Mouse (Mus musculus) layer of hippocampus, adult 2 months (tissue): ENCODE data around the gene Gm49383. TPM values are rescaled to one million over a fixed set of nuclear protein-coding genes. Genes with fewer than 3 reads are reported as not detected.
A peak's percentile ranks its signal among the peaks of the same experiment; 100 is the strongest.
"Not testable (repeated sequence)": the region's sequence is repeated elsewhere in the genome, so short reads cannot be mapped to it uniquely, and the experiment has no call there.

Source experiments
- DNase-seq, 2 experiments: peaks; one replicate each; pipeline ENCODE4 v3.0.0; 2022; ENCODE audit warnings: low spot score in 2 of 2
- H3K27ac ChIP-seq: fragments of 200-600 bp; 2 replicates; pipeline ENCODE4 v1.8.1; 2022
- H3K4me3 ChIP-seq: fragments of 200-600 bp; 2 replicates; pipeline ENCODE4 v1.8.1; 2022; ENCODE audit warnings: mild to moderate bottlenecking
- CTCF ChIP-seq: fragments of 200-600 bp; conservative IDR thresholded peaks from 2 replicates; pipeline ENCODE4 v1.8.1; 2022; ENCODE audit warnings: antibody characterized with exemption, mild to moderate bottlenecking, moderate library complexity
- total RNA-seq, 2 experiments: library from RNA; stranded (reverse); gene quantifications; 2 replicates each; pipeline ENCODE4 v1.2.3; 2021

Gene Gm49383
- total RNA-seq, 2 experiments from 2014 or later = 3.8 to 4.1 TPM

- no peak for DNase-seq
- peak overlapping the region; percentile 98 for H3K27ac ChIP-seq
- TF ChIP-seq CTCF = no peak
- peak overlapping the region; percentile 83 for H3K4me3 ChIP-seq
Observed at GRCm38 (mm10) chr12:69167656-69168460, 29.0 kb downstream of the Gm49383 start.

- H3K4me3 ChIP-seq, DNase-seq, H3K27ac ChIP-seq: not testable (repeated sequence)
Observed at GRCm38 (mm10) chr12:69166861-69167581, 29.9 kb downstream of the Gm49383 start.

GRCm38 (mm10) chr12:69164904-69165303 is 32.0 kb downstream of the Gm49383 start:
- H3K4me3 ChIP-seq = no peak overlapping the region
- no peak overlapping the region for H3K27ac ChIP-seq
- DNase-seq = no peak
- no peak for TF ChIP-seq CTCF

GRCm38 (mm10) chr12:69163586-69163985 is 33.3 kb downstream of the Gm49383 start:
- H3K27ac ChIP-seq, DNase-seq, H3K4me3 ChIP-seq: not testable (repeated sequence)

GRCm38 (mm10) chr12:69160677-69161076 is 36.2 kb downstream of the Gm49383 start:
- not testable (repeated sequence) for H3K27ac ChIP-seq, DNase-seq, H3K4me3 ChIP-seq

- Histone ChIP-seq H3K27ac (peak overlapping the region; percentile 32; the same call in 1 of the 2 replicates), H3K4me3 (no peak overlapping the region)
- peak; percentile 86 for TF ChIP-seq CTCF
- peak; percentile 23 to 26 for DNase-seq
Observed at GRCm38 (mm10) chr12:69159578-69159940, 37.3 kb downstream of the Gm49383 start.

- DNase-seq = peak; percentile 97 to 98
- Histone ChIP-seq H3K4me3 (peak within 1 kb of the TSS; percentile 76), H3K27ac (peak within 1 kb of the TSS; percentile 95)
Observed at GRCm38 (mm10) chr12:69158765-69159577, 37.9 kb downstream of the Gm49383 start, which contains the start of gene Rps29. TSS of gene Rps29 (minus strand) at chr12:69159186.

GRCm38 (mm10) chr12:69158366-69158764 is 38.5 kb downstream of the Gm49383 start:
- H3K27ac ChIP-seq = peak overlapping the region; percentile 95
- no peak for DNase-seq
- peak overlapping the region; percentile 76 for H3K4me3 ChIP-seq
- TF ChIP-seq CTCF = no peak

- Histone ChIP-seq H3K4me3 (no peak overlapping the region), H3K27ac (no peak overlapping the region)
- no peak for TF ChIP-seq CTCF
- DNase-seq = no peak
Observed at GRCm38 (mm10) chr12:69157107-69157506, 39.8 kb downstream of the Gm49383 start.

GRCm38 (mm10) chr12:69156436-69156835 is 40.5 kb downstream of the Gm49383 start:
- no peak for DNase-seq
- no peak for TF ChIP-seq CTCF
- Histone ChIP-seq H3K27ac (no peak overlapping the region), H3K4me3 (no peak overlapping the region)

- Histone ChIP-seq H3K27ac (no peak overlapping the region), H3K4me3 (no peak overlapping the region)
- no peak for TF ChIP-seq CTCF
- DNase-seq = no peak
Observed at GRCm38 (mm10) chr12:69155923-69156322, 41.0 kb downstream of the Gm49383 start.

GRCm38 (mm10) chr12:69150049-69150448 is 46.9 kb downstream of the Gm49383 start:
- TF ChIP-seq CTCF = no peak
- H3K27ac ChIP-seq = no peak overlapping the region

GRCm38 (mm10) chr12:69147166-69147735 is 49.7 kb downstream of the Gm49383 start:
- TF ChIP-seq CTCF = no peak
- Histone ChIP-seq H3K27ac (no peak overlapping the region), H3K4me3 (no peak overlapping the region)
- DNase-seq = no peak

More at GRCm38 (mm10) chr12:69150049-69150448, 46.9 kb downstream of the Gm49383 start:
- no peak overlapping the region for H3K4me3 ChIP-seq
- no peak for DNase-seq
